Mouse (Mus musculus): ENCODE measurements around the gene Klhl35.
"Not testable (repeated sequence)": the region's sequence is repeated elsewhere in the genome, so short reads cannot be mapped to it uniquely, and the experiment has no call there.

- not testable (repeated sequence) for TF ChIP-seq POLR2A (IDR thresholded peaks at IDR 0.05; ENCODE audit: borderline replicate concordance, control insufficient read depth, low read depth, low read length); CTCF (IDR thresholded peaks at IDR 0.05; ENCODE audit: control insufficient read depth, insufficient read depth, low read length)
Observed at GRCm38 (mm10) chr7:99508187-99508586, 42.4 kb downstream of the Klhl35 start.

Measured in bone marrow, adult 2 months (tissue).